Comparison of ENCODE assay signal across 20 mouse cellular contexts in genomic region chr7:80030987-80031386, GRCm38 (mm10). TPM values are rescaled to one million over a fixed set of nuclear protein-coding genes. Genes with fewer than 3 reads are reported as not detected.
DNase-seq lines count a peak whose midpoint lies in the region; ATAC-seq and TF ChIP-seq lines count a peak whose summit lies in the region.
"Had no signal": no experiment of that assay in that cellular context is flagged by ENCODE, and none has a peak within 500 bp of the region (broad histone marks: within the 10 kb centered on the region; RNA-seq: fewer than 3 reads in every experiment).

No protein-coding gene starts in this region.

- no peak for TF ChIP-seq CTCF in hindbrain, postnatal 0 days (IDR thresholded peaks at IDR 0.05; ENCODE audit: low read depth)
- no peak for TF ChIP-seq CTCF in E14TG2a.4 (conservative IDR thresholded peaks at IDR 0.05; ENCODE audit: low read length)
- no peak for TF ChIP-seq CTCF in ES-Bruce4 (IDR thresholded peaks at IDR 0.05; ENCODE audit: low read depth, low read length)

- peaks cover 15% of the 10 kb centered on the region for H3K36me3 ChIP-seq in hindbrain, embryonic 10.5 days
- no peaks in the 10 kb centered on the region for H3K36me3 ChIP-seq in hindbrain, postnatal 0 days (ENCODE audit: insufficient read depth, low read length)
- peaks cover 66% of the 10 kb centered on the region for H3K36me3 ChIP-seq in E14TG2a.4 (ENCODE audit: insufficient read depth, low read length)
- no peaks in the 10 kb centered on the region for H3K36me3 ChIP-seq in ES-Bruce4 (ENCODE audit: control insufficient read depth, insufficient read depth, low read length, poor library complexity, severe bottlenecking)
- H3K36me3 ChIP-seq: embryonic facial prominence, embryonic 15.5 days; hindbrain, embryonic 13.5 days; intestine, embryonic 15.5 days had no signal

- DNase-seq in hindbrain, embryonic 10.5 days (ENCODE audit: low spot score) = no peak
- no peak for DNase-seq in hindbrain, postnatal 0 days (ENCODE audit: low spot score)
- DNase-seq in ZHBTc4 (ENCODE audit: low read depth, low spot score) = peak; percentile 66
- no peak for DNase-seq in spleen, postnatal 4 days (ENCODE audit: low spot score in 2 of 2)
- DNase-seq in kidney, postnatal 10 days = no peak
- DNase-seq: adrenal gland, postnatal 10 days; cerebellum, adult 11 months; cerebellum, adult 8-10 months; cerebellum, postnatal 14 days; embryo, embryonic 11 days; heart, adult 18-20 months; heart, postnatal 10 days; heart, postnatal 4 days had no signal

- ATAC-seq in hindbrain, postnatal 0 days = no peak
- ATAC-seq: intestine, embryonic 15.5 days had no signal

- no peak for TF ChIP-seq POLR2A in ES-Bruce4 (IDR thresholded peaks at IDR 0.05; ENCODE audit: insufficient read depth, low read length)

- 0 out of 2 replicates have a peak overlapping the region, but pooled peaks have one; percentile 71 for H3K27ac ChIP-seq in hindbrain, embryonic 10.5 days
- no peak overlapping the region for H3K27ac ChIP-seq in hindbrain, postnatal 0 days
- peak overlapping the region; percentile 51 for H3K27ac ChIP-seq in ES-Bruce4 (ENCODE audit: insufficient read depth, low read length)
- H3K27ac ChIP-seq: embryonic facial prominence, embryonic 15.5 days; heart, embryonic 10.5 days; hindbrain, embryonic 13.5 days; intestine, embryonic 15.5 days had no signal

- no peak overlapping the region for H3K9ac ChIP-seq in hindbrain, postnatal 0 days (replicated peaks; ENCODE audit: low read length)
- no peak overlapping the region for H3K9ac ChIP-seq in ES-Bruce4 (ENCODE audit: low read depth, poor library complexity, severe bottlenecking)
- H3K9ac ChIP-seq: embryonic facial prominence, embryonic 15.5 days; intestine, embryonic 15.5 days had no signal

- no peaks in the 10 kb centered on the region for H3K9me3 ChIP-seq in hindbrain, embryonic 10.5 days
- no peaks in the 10 kb centered on the region for H3K9me3 ChIP-seq in hindbrain, postnatal 0 days (ENCODE audit: low read length)
- no peaks in the 10 kb centered on the region for H3K9me3 ChIP-seq in E14TG2a.4 (ENCODE audit: low read length)
- H3K9me3 ChIP-seq in ES-Bruce4 (replicated peaks; ENCODE audit: control insufficient read depth, insufficient read depth, low read length, poor library complexity, severe bottlenecking) = no peaks in the 10 kb centered on the region
- H3K9me3 ChIP-seq: embryonic facial prominence, embryonic 15.5 days; heart, embryonic 10.5 days; hindbrain, embryonic 13.5 days; intestine, embryonic 15.5 days had no signal

- TF ChIP-seq EP300 in ES-Bruce4 (IDR thresholded peaks at IDR 0.05; ENCODE audit: insufficient read depth, low read depth, low read length) = no peak; the same call in 1 of the 2 replicates

- no peak overlapping the region for H3K4me2 ChIP-seq in hindbrain, postnatal 0 days (ENCODE audit: low read depth, low read length)
- H3K4me2 ChIP-seq: embryonic facial prominence, embryonic 15.5 days; hindbrain, embryonic 13.5 days; intestine, embryonic 15.5 days had no signal

- no peak overlapping the region for H3K4me3 ChIP-seq in hindbrain, embryonic 10.5 days
- no peak overlapping the region for H3K4me3 ChIP-seq in hindbrain, postnatal 0 days (ENCODE audit: low read length)
- H3K4me3 ChIP-seq in E14TG2a.4 (replicated peaks; ENCODE audit: low read length) (peak overlapping the region; percentile 57), ES-Bruce4 (ENCODE audit: low read depth, low read length) (0 out of 2 replicates have a peak overlapping the region, but pooled peaks have one; percentile 3)
- H3K4me3 ChIP-seq: embryonic facial prominence, embryonic 15.5 days; erythroblast, embryonic 14.5 days; heart, embryonic 10.5 days; hindbrain, embryonic 13.5 days; intestine, embryonic 15.5 days had no signal

- 95% methylated on average over 8 of the region's 8 CpGs for WGBS in hindbrain, embryonic 10.5 days
- 93% methylated on average over 8 of the region's 8 CpGs for WGBS in hindbrain, postnatal 0 days

- H3K4me1 ChIP-seq in hindbrain, embryonic 10.5 days (replicated peaks) = peaks cover 80% of the 10 kb centered on the region
- peaks cover 12% of the 10 kb centered on the region; the same call in 1 of the 2 replicates for H3K4me1 ChIP-seq in hindbrain, postnatal 0 days (ENCODE audit: insufficient read depth, low read length)
- H3K4me1 ChIP-seq in E14TG2a.4 (replicated peaks; ENCODE audit: low read depth, low read length) = peaks cover 83% of the 10 kb centered on the region
- peaks cover 24% of the 10 kb centered on the region for H3K4me1 ChIP-seq in ES-Bruce4 (ENCODE audit: control insufficient read depth, insufficient read depth, low read length)

- H3K27me3 ChIP-seq in hindbrain, embryonic 10.5 days (ENCODE audit: insufficient read depth, poor library complexity, severe bottlenecking) = no peaks in the 10 kb centered on the region
- H3K27me3 ChIP-seq in hindbrain, postnatal 0 days (ENCODE audit: insufficient read depth, low read length) = no peaks in the 10 kb centered on the region
- no peaks in the 10 kb centered on the region for H3K27me3 ChIP-seq in E14TG2a.4 (ENCODE audit: insufficient read depth, low read length)
- no peaks in the 10 kb centered on the region for H3K27me3 ChIP-seq in ES-Bruce4 (ENCODE audit: control insufficient read depth, insufficient read depth, low read length, poor library complexity, severe bottlenecking)
- H3K27me3 ChIP-seq: embryonic facial prominence, embryonic 15.5 days; hindbrain, embryonic 13.5 days; intestine, embryonic 15.5 days had no signal

RNA-seq across cellular contexts. Expression of gene Zfp710, which starts 6.4 kb away (rescaled TPM):
- polyA plus RNA-seq in hindbrain, embryonic 10.5 days (2016; fragmentation: Nextera tagmentation; extraction: Ambion mirVana) = 37.5 and 39.3 TPM in 2 replicates
- total RNA-seq in hindbrain, postnatal 0 days (2014; rRNA removed) = 25.8 and 29.7 TPM in 2 replicates
- polyA plus RNA-seq in hindbrain, postnatal 0 days (2015; fragmentation: Nextera tagmentation; extraction: Ambion mirVana) = 8.4 and 10.3 TPM in 2 replicates
- polyA plus RNA-seq in ES-Bruce4 (2011; ENCODE audit: insufficient read depth, insufficient read length, low read depth, missing spikeins) = 80.1 and 86.7 TPM in 2 replicates

Comparison
In these comparisons a context has a peak if more than half of its experiments do, and no peak if none do; other contexts are left out.
1. H3K4me3 ChIP-seq: peak in E14TG2a.4 (single experiment) and ES-Bruce4 (single experiment); none in hindbrain, embryonic 10.5 days (single experiment) and hindbrain, postnatal 0 days (single experiment).